Mouse (Mus musculus): ENCODE measurements around the gene Samd4b. TPM values are rescaled to one million over a fixed set of nuclear protein-coding genes. Genes with fewer than 3 reads are reported as not detected.

Samd4b gene
- polyA plus RNA-seq, 1 experiment from 2014 or later, result 35.6 TPM

Small RNA genes lying within 50 kb of the gene (microRNA-seq; reads per million reads assigned to microRNA genes)
- 1.7 reads per million for gene Mir7049

Other genes starting within 250 kb of the Samd4b start
- gene Rps16, start 247.5 kb downstream of the Samd4b start, polyA plus RNA-seq (2016; fragmentation: Nextera tagmentation; extraction: Ambion mirVana), result 594 and 628 TPM in 2 replicates
- gene Plekhg2, start 225.5 kb downstream of the Samd4b start, polyA plus RNA-seq (2016; fragmentation: Nextera tagmentation; extraction: Ambion mirVana), result 67.0 and 69.7 TPM in 2 replicates
- 5.1 and 5.5 TPM in 2 replicates for gene Zfp36, start 217.9 kb downstream of the Samd4b start, polyA plus RNA-seq (2016; fragmentation: Nextera tagmentation; extraction: Ambion mirVana)
- gene Med29, start 205.4 kb downstream of the Samd4b start, polyA plus RNA-seq (2016; fragmentation: Nextera tagmentation; extraction: Ambion mirVana), result 43.1 and 43.6 TPM in 2 replicates
- gene Paf1, start 205.2 kb downstream of the Samd4b start, polyA plus RNA-seq (2016; fragmentation: Nextera tagmentation; extraction: Ambion mirVana), result 84.6 and 86.2 TPM in 2 replicates
- gene Gmfg, start 160.7 kb downstream of the Samd4b start, polyA plus RNA-seq (2016; fragmentation: Nextera tagmentation; extraction: Ambion mirVana), result 3.4 and 4.5 TPM in 2 replicates
- 6.7 and 8.8 TPM in 2 replicates for gene Lrfn1, start 146.2 kb downstream of the Samd4b start, polyA plus RNA-seq (2016; fragmentation: Nextera tagmentation; extraction: Ambion mirVana)
- not detected in 2 replicates for gene Ifnl2, start 87.7 kb downstream of the Samd4b start, polyA plus RNA-seq (2016; fragmentation: Nextera tagmentation; extraction: Ambion mirVana)
- gene Ifnl3, start 75.3 kb downstream of the Samd4b start, polyA plus RNA-seq (2016; fragmentation: Nextera tagmentation; extraction: Ambion mirVana), result not detected in 2 replicates
- not detected in 2 replicates for gene Sycn, start 57.3 kb downstream of the Samd4b start, polyA plus RNA-seq (2016; fragmentation: Nextera tagmentation; extraction: Ambion mirVana)
- gene Nccrp1, start 50.9 kb downstream of the Samd4b start, polyA plus RNA-seq (2016; fragmentation: Nextera tagmentation; extraction: Ambion mirVana), result not detected in 2 replicates
- 41.0 and 43.9 TPM in 2 replicates for gene Pak4, start within 50 bp of the Samd4b start, polyA plus RNA-seq (2016; fragmentation: Nextera tagmentation; extraction: Ambion mirVana)
- gene Acp7, start 33.2 kb upstream of the Samd4b start, polyA plus RNA-seq (2016; fragmentation: Nextera tagmentation; extraction: Ambion mirVana), result not detected in 2 replicates
- 4.0 and 4.2 TPM in 2 replicates for gene Fbxo27, start 94.7 kb upstream of the Samd4b start, polyA plus RNA-seq (2016; fragmentation: Nextera tagmentation; extraction: Ambion mirVana)
- 7.3 and 8.0 TPM in 2 replicates for gene Fbxo17, start 118.7 kb upstream of the Samd4b start, polyA plus RNA-seq (2016; fragmentation: Nextera tagmentation; extraction: Ambion mirVana)
- gene Mrps12, start 143.7 kb upstream of the Samd4b start, polyA plus RNA-seq (2016; fragmentation: Nextera tagmentation; extraction: Ambion mirVana), result 118 and 131 TPM in 2 replicates
- 27.9 and 28.9 TPM in 2 replicates for gene Sars2, start 143.8 kb upstream of the Samd4b start, polyA plus RNA-seq (2016; fragmentation: Nextera tagmentation; extraction: Ambion mirVana)
- gene Ccer2, start 158.0 kb upstream of the Samd4b start, polyA plus RNA-seq (2016; fragmentation: Nextera tagmentation; extraction: Ambion mirVana), result not detected in 2 replicates
- 68.3 and 77.4 TPM in 2 replicates for gene Sirt2, start 168.6 kb upstream of the Samd4b start, polyA plus RNA-seq (2016; fragmentation: Nextera tagmentation; extraction: Ambion mirVana)
- gene Nfkbib, start 169.4 kb upstream of the Samd4b start, polyA plus RNA-seq (2016; fragmentation: Nextera tagmentation; extraction: Ambion mirVana), result 42.7 and 42.9 TPM in 2 replicates
- gene Rinl, start 190.8 kb upstream of the Samd4b start, polyA plus RNA-seq (2016; fragmentation: Nextera tagmentation; extraction: Ambion mirVana), result 1.2 and 2.5 TPM in 2 replicates
- gene Hnrnpl, start 210.4 kb upstream of the Samd4b start, polyA plus RNA-seq (2016; fragmentation: Nextera tagmentation; extraction: Ambion mirVana), result 267 and 357 TPM in 2 replicates
- gene Ech1, start 227.1 kb upstream of the Samd4b start, polyA plus RNA-seq (2016; fragmentation: Nextera tagmentation; extraction: Ambion mirVana), result 63.9 and 64.2 TPM in 2 replicates
- gene Lgals4, start 235.7 kb upstream of the Samd4b start, polyA plus RNA-seq (2016; fragmentation: Nextera tagmentation; extraction: Ambion mirVana), result 1.7 and 2.8 TPM in 2 replicates

Measured in forebrain, embryonic 12.5 days (tissue).